Mouse (Mus musculus) spleen, adult 2 months (tissue): ENCODE data around the gene Baiap2.

Source experiments
- CTCF ChIP-seq: fragments of 200-500 bp; IDR thresholded peaks from 2 replicates; pipeline ENCODE4 v1.5.1; 2011; ENCODE audit warnings: mild to moderate bottlenecking, inconsistent platforms; ENCODE audit not compliant: insufficient read depth, insufficient read length, insufficient replicate concordance; ENCODE audit errors: extremely low read depth
- POLR2A ChIP-seq: fragments of 200-500 bp; IDR thresholded peaks from 2 replicates; pipeline ENCODE4 v1.6.1; 2011; ENCODE audit warnings: low read depth, low read length, inconsistent platforms

DNA sequence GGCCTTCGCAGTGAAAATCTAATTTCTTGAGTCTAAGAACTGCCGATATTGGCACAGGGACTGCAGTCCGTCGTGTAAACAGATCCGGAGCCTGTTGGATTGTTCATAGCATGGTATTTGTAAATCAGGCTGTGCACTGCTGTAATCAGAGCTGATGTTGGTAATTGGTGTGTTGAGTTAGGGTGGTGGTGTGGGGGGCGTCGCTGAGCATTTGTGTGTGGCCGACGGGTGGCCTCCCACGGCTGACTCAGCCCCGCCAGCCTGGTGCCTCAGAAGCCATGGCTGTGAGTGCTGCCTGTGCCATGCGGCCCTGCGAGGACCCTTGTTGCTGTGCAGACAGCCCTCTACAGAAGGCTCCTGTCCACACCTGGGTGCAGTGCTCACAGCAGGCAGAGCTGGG, 14.0 kb downstream of the Baiap2 start:
- TF ChIP-seq CTCF (no peak), POLR2A (no peak)
